In genomic region chr11:114379411-114379824, GRCm38 (mm10) we compare ENCODE assay signal across 9 mouse cellular contexts.
DNase-seq lines count a peak whose midpoint lies in the region; ATAC-seq lines count a peak whose summit lies in the region.
"Had no signal": no experiment of that assay in that cellular context is flagged by ENCODE, and none has a peak within 500 bp of the region (broad histone marks: within the 10 kb centered on the region; RNA-seq: fewer than 3 reads in every experiment).

No protein-coding gene starts in this region.

- H3K9me3 ChIP-seq in heart, embryonic 10.5 days = no peaks in the 10 kb centered on the region
- H3K9me3 ChIP-seq in neural tube, embryonic 13.5 days = no peaks in the 10 kb centered on the region
- no peaks in the 10 kb centered on the region for H3K9me3 ChIP-seq in neural tube, embryonic 15.5 days (replicated peaks)
- H3K9me3 ChIP-seq: forebrain, embryonic 10.5 days; midbrain, embryonic 15.5 days had no signal

- no peak overlapping the region for H3K9ac ChIP-seq in neural tube, embryonic 13.5 days
- no peak overlapping the region for H3K9ac ChIP-seq in neural tube, embryonic 15.5 days (replicated peaks)
- H3K9ac ChIP-seq: midbrain, embryonic 15.5 days had no signal

- no peak overlapping the region for H3K4me3 ChIP-seq in heart, embryonic 10.5 days
- no peak overlapping the region for H3K4me3 ChIP-seq in neural tube, embryonic 13.5 days
- no peak overlapping the region for H3K4me3 ChIP-seq in neural tube, embryonic 15.5 days (replicated peaks)
- H3K4me3 ChIP-seq: forebrain, embryonic 10.5 days; midbrain, embryonic 15.5 days had no signal

- H3K27me3 ChIP-seq in heart, embryonic 10.5 days (ENCODE audit: insufficient read depth, poor library complexity, severe bottlenecking) = peaks cover 15% of the 10 kb centered on the region; the same call in 1 of the 2 replicates
- H3K27me3 ChIP-seq in neural tube, embryonic 13.5 days = no peaks in the 10 kb centered on the region
- no peaks in the 10 kb centered on the region for H3K27me3 ChIP-seq in neural tube, embryonic 15.5 days (replicated peaks)
- H3K27me3 ChIP-seq: midbrain, embryonic 15.5 days had no signal

- no peak overlapping the region for H3K4me2 ChIP-seq in neural tube, embryonic 13.5 days
- no peak overlapping the region for H3K4me2 ChIP-seq in neural tube, embryonic 15.5 days
- H3K4me2 ChIP-seq: midbrain, embryonic 15.5 days had no signal

- peak; percentile 56; the same call in 1 of the 2 replicates for ATAC-seq in neural tube, embryonic 13.5 days (ENCODE audit: low read depth)
- no peak for ATAC-seq in neural tube, embryonic 15.5 days (ENCODE audit: low FRiP score)
- ATAC-seq: midbrain, embryonic 15.5 days had no signal

- no peaks in the 10 kb centered on the region for H3K36me3 ChIP-seq in heart, embryonic 10.5 days
- H3K36me3 ChIP-seq in neural tube, embryonic 13.5 days = no peaks in the 10 kb centered on the region
- no peaks in the 10 kb centered on the region for H3K36me3 ChIP-seq in neural tube, embryonic 15.5 days
- H3K36me3 ChIP-seq: forebrain, embryonic 10.5 days; midbrain, embryonic 15.5 days had no signal

- intact Hi-C loops in heart, postnatal 14 days (cut with DNase I) = no loop called here

- WGBS in heart, embryonic 10.5 days = 78% methylated on average over 8 of the region's 8 CpGs
- 54% methylated on average over 8 of the region's 8 CpGs for WGBS in neural tube, embryonic 13.5 days
- WGBS in neural tube, embryonic 15.5 days = 48% methylated on average over 8 of the region's 8 CpGs

- DNase-seq in heart, adult 11 months = peak; percentile 82
- DNase-seq in heart, embryonic 10.5 days (ENCODE audit: low spot score) = no peak
- DNase-seq in kidney, postnatal 10 days = peak; percentile 32
- no peak for DNase-seq in right cerebral cortex, postnatal 14 days
- DNase-seq in heart, postnatal 14 days = no peak

- no peak overlapping the region for H3K27ac ChIP-seq in heart, embryonic 10.5 days
- H3K27ac ChIP-seq in neural tube, embryonic 13.5 days (replicated peaks) = no peak overlapping the region
- no peak overlapping the region; the same call in 1 of the 2 replicates for H3K27ac ChIP-seq in neural tube, embryonic 15.5 days (replicated peaks)
- H3K27ac ChIP-seq: forebrain, embryonic 10.5 days; midbrain, embryonic 15.5 days had no signal

- H3K4me1 ChIP-seq in heart, embryonic 10.5 days = peaks cover 3% of the 10 kb centered on the region; the same call in 1 of the 2 replicates
- H3K4me1 ChIP-seq in neural tube, embryonic 13.5 days (replicated peaks) = peaks cover 30% of the 10 kb centered on the region
- H3K4me1 ChIP-seq in neural tube, embryonic 15.5 days = peaks cover 21% of the 10 kb centered on the region

Comparison
In these comparisons a context has a peak if more than half of its experiments do, and no peak if none do; other contexts are left out.
1. DNase-seq: peak in heart, adult 11 months (single experiment) and kidney, postnatal 10 days (single experiment); none in heart, embryonic 10.5 days (single experiment), right cerebral cortex, postnatal 14 days (single experiment) and heart, postnatal 14 days (0 of 2).